Mouse (Mus musculus) neutrophil, adult 83 days (primary cell): ENCODE data around the gene Gpr160. TPM values are rescaled to one million over a fixed set of nuclear protein-coding genes. Genes with fewer than 3 reads are reported as not detected.

ENCODE experiments used
- total RNA-seq, 2 experiments: library from RNA; stranded (reverse); gene quantifications; one replicate each; pipeline ENCODE4 v1.2.4; 2023

The Gpr160 gene
- total RNA-seq: 10 to 100 TPM; 26.0 to 30.0 TPM

DNA sequence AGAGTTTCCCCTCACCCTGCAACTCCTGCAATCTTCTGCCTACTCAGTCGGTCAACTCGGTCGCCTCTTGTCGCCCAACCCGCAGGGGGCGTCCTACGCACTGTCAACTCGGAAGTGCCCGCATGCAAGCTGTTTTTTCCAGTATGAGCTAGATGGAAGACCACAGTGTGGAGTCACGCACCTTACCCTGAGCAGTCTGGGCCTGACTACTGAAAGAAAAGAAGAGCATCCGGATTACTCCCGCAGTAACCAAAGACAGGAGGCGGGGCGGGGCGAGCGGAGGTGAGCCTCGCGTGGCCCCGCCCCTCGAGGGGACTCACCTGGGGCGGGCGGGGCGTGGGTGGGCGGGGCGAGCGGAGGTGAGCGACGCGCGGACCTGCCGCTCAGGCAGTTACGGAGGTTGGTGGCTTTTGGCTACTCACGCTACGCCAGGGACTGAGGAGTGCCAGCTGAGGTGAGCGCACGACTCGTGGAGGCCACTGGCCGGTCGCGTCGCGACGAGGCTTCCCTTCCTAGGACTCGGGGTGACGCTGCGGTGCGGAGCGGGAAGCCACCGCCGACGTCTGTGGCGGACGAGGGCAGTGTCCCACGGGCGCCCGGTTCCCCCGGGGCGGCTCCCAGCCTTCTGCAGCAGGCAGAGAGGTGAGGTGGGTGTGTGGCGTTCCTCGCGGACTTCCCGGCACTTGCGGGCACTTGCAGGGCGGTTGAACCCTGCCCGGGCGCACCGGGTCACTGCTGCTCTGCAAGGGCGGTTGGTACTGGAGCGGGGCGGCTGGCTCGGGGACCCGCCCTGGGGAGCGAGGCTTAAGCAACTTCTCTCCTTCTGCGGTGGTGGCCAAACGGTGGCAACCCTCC is at the start of gene Gpr160:
Gene Gpr160 (plus strand): TSS at position 347 of the 855 bp plus-strand sequence.

Other genes starting within 250 kb of the Gpr160 start
- not detected for gene Lrriq4, start 211.4 kb upstream of the Gpr160 start, total RNA-seq
- gene Lrrc34, start 208.1 kb upstream of the Gpr160 start, total RNA-seq: not detected
- gene Lrrc31, start 156.1 kb upstream of the Gpr160 start, total RNA-seq: not detected
- gene Samd7, start 109.7 kb upstream of the Gpr160 start, total RNA-seq: not detected
- 10 to 100 TPM; 46.8 to 48.6 TPM for gene Sec62, start 63.1 kb upstream of the Gpr160 start, total RNA-seq
- gene Phc3, start 113.5 kb downstream of the Gpr160 start, total RNA-seq: 10 to 100 TPM; 32.1 to 34.0 TPM
- 10 to 100 TPM; 14.7 to 16.7 TPM for gene Prkci, start 139.8 kb downstream of the Gpr160 start, total RNA-seq
- 10 to 100 TPM; 37.0 to 41.9 TPM for gene Skil, start 239.1 kb downstream of the Gpr160 start, total RNA-seq